22 mouse cellular contexts compared by ENCODE assay signal in the genomic region with DNA sequence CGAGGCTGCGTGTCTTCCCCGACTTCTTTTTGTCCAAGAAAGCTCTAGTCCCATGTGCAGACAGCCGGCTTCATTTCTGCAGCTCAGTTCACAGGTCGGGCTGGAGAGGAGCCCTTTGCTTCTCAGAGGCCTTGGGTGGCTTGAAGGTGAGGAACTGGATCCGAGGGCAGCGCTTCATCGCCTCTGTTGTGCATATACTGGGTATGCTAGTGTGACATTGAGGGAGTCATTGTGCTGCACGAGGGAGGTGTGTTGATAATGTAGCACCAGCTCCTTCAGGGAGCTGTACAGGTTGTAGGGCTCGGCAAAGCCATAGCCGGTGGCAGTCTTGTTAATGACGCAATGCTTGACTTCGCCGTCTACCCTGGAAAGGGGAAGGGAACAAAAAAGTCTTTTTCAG.
DNase-seq lines count a peak whose midpoint lies in the region; ATAC-seq and TF ChIP-seq lines count a peak whose summit lies in the region.
"Had no signal": no experiment of that assay in that cellular context is flagged by ENCODE, and none has a peak within 500 bp of the region (broad histone marks: within the 10 kb centered on the region; RNA-seq: fewer than 3 reads in every experiment).

No protein-coding gene starts in this region.

- no peaks in the 10 kb centered on the region for H3K4me1 ChIP-seq in heart, embryonic 10.5 days
- H3K4me1 ChIP-seq in stomach, postnatal 0 days (replicated peaks; ENCODE audit: control insufficient read depth, insufficient read depth): no peaks in the 10 kb centered on the region
- no peaks in the 10 kb centered on the region for H3K4me1 ChIP-seq in hindbrain, embryonic 10.5 days (replicated peaks)
- H3K4me1 ChIP-seq in kidney, embryonic 16.5 days (ENCODE audit: insufficient read depth, low read length): peaks cover 10% of the 10 kb centered on the region
- H3K4me1 ChIP-seq: heart, embryonic 13.5 days had no signal

- H3K27ac ChIP-seq in heart, embryonic 10.5 days: no peak overlapping the region
- H3K27ac ChIP-seq in stomach, postnatal 0 days (replicated peaks): 0 out of 2 replicates have a peak overlapping the region, but pooled peaks have one; percentile 30
- H3K27ac ChIP-seq in hindbrain, embryonic 10.5 days: no peak overlapping the region
- H3K27ac ChIP-seq in kidney, embryonic 16.5 days (ENCODE audit: low read length): no peak overlapping the region
- H3K27ac ChIP-seq: gastrocnemius, adult 2 months; heart, embryonic 13.5 days; hindbrain, embryonic 14.5 days had no signal

- H3K9me3 ChIP-seq in heart, embryonic 10.5 days: no peaks in the 10 kb centered on the region
- no peaks in the 10 kb centered on the region for H3K9me3 ChIP-seq in stomach, postnatal 0 days (ENCODE audit: control insufficient read depth, low read length)
- H3K9me3 ChIP-seq in hindbrain, embryonic 10.5 days: no peaks in the 10 kb centered on the region
- no peaks in the 10 kb centered on the region for H3K9me3 ChIP-seq in kidney, embryonic 16.5 days (ENCODE audit: low read length)
- H3K9me3 ChIP-seq: heart, embryonic 13.5 days had no signal

- H3K9ac ChIP-seq in stomach, postnatal 0 days (ENCODE audit: low read length): no peak overlapping the region
- H3K9ac ChIP-seq in kidney, embryonic 16.5 days (replicated peaks; ENCODE audit: low read length): no peak overlapping the region
- H3K9ac ChIP-seq: forebrain, postnatal 0 days; heart, embryonic 13.5 days; hindbrain, embryonic 14.5 days had no signal

- 84% methylated on average over 14 of the region's 14 CpGs for WGBS in heart, embryonic 10.5 days
- 82% methylated on average over 14 of the region's 14 CpGs for WGBS in stomach, postnatal 0 days
- 89% methylated on average over 14 of the region's 14 CpGs for WGBS in hindbrain, embryonic 10.5 days
- 80% methylated on average over 14 of the region's 14 CpGs for WGBS in kidney, embryonic 16.5 days

- ATAC-seq in erythroid progenitor cell, adult 5-6 weeks (replicated peaks; ENCODE audit: low FRiP score, poor library complexity, severe bottlenecking): 0 out of 2 replicates have a peak, but pooled peaks have one; percentile 16
- no peak for ATAC-seq in stomach, postnatal 0 days (ENCODE audit: low FRiP score, low TSS enrichment)
- no peak; the same call in 1 of the 2 replicates for ATAC-seq in kidney, embryonic 16.5 days (ENCODE audit: low FRiP score, low TSS enrichment)
- ATAC-seq: activated CD4-positive, CD25-positive, alpha-beta regulatory T cell, adult 4 months; forebrain, embryonic 14.5 days; forebrain, postnatal 0 days; intestine, postnatal 0 days had no signal

- H3K4me3 ChIP-seq in heart, embryonic 10.5 days: no peak overlapping the region
- H3K4me3 ChIP-seq in stomach, postnatal 0 days (ENCODE audit: low read depth, low read length): no peak overlapping the region
- no peak overlapping the region for H3K4me3 ChIP-seq in hindbrain, embryonic 10.5 days
- H3K4me3 ChIP-seq in kidney, embryonic 16.5 days (ENCODE audit: low read length): no peak overlapping the region
- H3K4me3 ChIP-seq: gastrocnemius, adult 2 months; heart, embryonic 13.5 days had no signal

- peaks cover 63% of the 10 kb centered on the region for H3K36me3 ChIP-seq in heart, embryonic 10.5 days
- peaks cover 32% of the 10 kb centered on the region for H3K36me3 ChIP-seq in stomach, postnatal 0 days (ENCODE audit: control insufficient read depth, insufficient read depth, low read length)
- peaks cover 66% of the 10 kb centered on the region for H3K36me3 ChIP-seq in hindbrain, embryonic 10.5 days
- H3K36me3 ChIP-seq in kidney, embryonic 16.5 days (ENCODE audit: insufficient read depth, low read length): peaks cover 47% of the 10 kb centered on the region

- H3K27me3 ChIP-seq in heart, embryonic 10.5 days (ENCODE audit: insufficient read depth, poor library complexity, severe bottlenecking): no peaks in the 10 kb centered on the region
- H3K27me3 ChIP-seq in stomach, postnatal 0 days (ENCODE audit: control insufficient read depth, insufficient read depth, low read length): no peaks in the 10 kb centered on the region
- H3K27me3 ChIP-seq in hindbrain, embryonic 10.5 days (ENCODE audit: insufficient read depth, poor library complexity, severe bottlenecking): no peaks in the 10 kb centered on the region
- H3K27me3 ChIP-seq in kidney, embryonic 16.5 days (ENCODE audit: insufficient read depth, low read length): no peaks in the 10 kb centered on the region
- H3K27me3 ChIP-seq: heart, embryonic 13.5 days had no signal

- intact Hi-C loops in heart, postnatal 36 days (cut with DNase I): no loop called here

- no peak overlapping the region for H3K4me2 ChIP-seq in stomach, postnatal 0 days (replicated peaks; ENCODE audit: low read depth)
- H3K4me2 ChIP-seq in kidney, embryonic 16.5 days (replicated peaks; ENCODE audit: low read depth, low read length): no peak overlapping the region
- H3K4me2 ChIP-seq: heart, embryonic 13.5 days; hindbrain, embryonic 14.5 days had no signal

- no peak for TF ChIP-seq EP300 in stomach, postnatal 0 days (optimal IDR thresholded peaks at IDR 0.05)

- DNase-seq in adrenal gland, adult (ENCODE audit: inconsistent age in 2 of 2, low spot score in 1 of 2): peak; percentile 2 to 34
- no peak for DNase-seq in adrenal gland, postnatal 25 days
- peak; percentile 48 for DNase-seq in heart, embryonic 10.5 days (ENCODE audit: low spot score)
- DNase-seq in heart, postnatal 36 days: no peak
- no peak for DNase-seq in stomach, postnatal 0 days (ENCODE audit: low spot score)
- no peak for DNase-seq in hindbrain, embryonic 10.5 days (ENCODE audit: low spot score)
- DNase-seq: adrenal gland, postnatal 10 days; cerebellum, adult 11-12 months; cerebellum, adult 8-10 months; cerebellum, postnatal 10 days; cerebellum, postnatal 36 days; forebrain, postnatal 0 days; gastrocnemius, adult 2 months; gastrocnemius, postnatal 14 days; heart, adult 18-20 months had no signal

- no peak for TF ChIP-seq CTCF in stomach, postnatal 0 days (IDR thresholded peaks at IDR 0.05; ENCODE audit: low read depth)

Comparison
In these comparisons a context has a peak if more than half of its experiments do, and no peak if none do; other contexts are left out.
1. DNase-seq: peak in adrenal gland, adult (2 of 2) and heart, embryonic 10.5 days (single experiment); none in adrenal gland, postnatal 25 days (single experiment), heart, postnatal 36 days (0 of 2), stomach, postnatal 0 days (single experiment) and hindbrain, embryonic 10.5 days (single experiment).